Mouse (Mus musculus) midbrain, embryonic 11.5 days (tissue): ENCODE results near the gene Tor3a. TPM values are rescaled to one million over a fixed set of nuclear protein-coding genes. Genes with fewer than 3 reads are reported as not detected.

Source experiments
- ATAC-seq: fragments of 200-750 bp; cut with Nextera tagmentation; 2 replicates; pipeline ENCODE4 v1.8.0; 2017; ENCODE audit warnings: moderate TSS enrichment, moderate library complexity; ENCODE audit not compliant: low FRiP score
- DNase-seq: peaks from one replicate; pipeline ENCODE4 v3.0.0; 2015; ENCODE audit warnings: low spot score; ENCODE audit errors: missing footprints
- H3K27ac ChIP-seq: fragments of 300-500 bp; sonication (generic); 2 replicates; pipeline ENCODE4 v1.5.1; 2014; ENCODE audit warnings: low read depth, low read length
- H3K27me3 ChIP-seq: fragments of 300-500 bp; sonication (generic); 2 replicates; pipeline ENCODE4 v1.6.1; 2014; ENCODE audit warnings: mild to moderate bottlenecking, low read length, moderate library complexity, mixed read lengths; ENCODE audit not compliant: control insufficient read depth, insufficient read depth
- H3K36me3 ChIP-seq: fragments of 300-500 bp; sonication (generic); 2 replicates; pipeline ENCODE4 v1.6.1; 2014; ENCODE audit warnings: mild to moderate bottlenecking, low read length, moderate library complexity, mixed read lengths; ENCODE audit not compliant: control insufficient read depth, insufficient read depth
- H3K4me1 ChIP-seq: fragments of 300-500 bp; sonication (generic); 2 replicates; pipeline ENCODE4 v1.6.1; 2014; ENCODE audit warnings: low read length; ENCODE audit not compliant: control insufficient read depth, insufficient read depth
- H3K4me2 ChIP-seq: fragments of 300-500 bp; sonication (generic); 2 replicates; pipeline ENCODE4 v1.6.1; 2014; ENCODE audit warnings: mild to moderate bottlenecking, moderate library complexity
- H3K4me3 ChIP-seq: fragments of 300-500 bp; sonication (generic); 2 replicates; pipeline ENCODE4 v1.5.1; 2014; ENCODE audit warnings: low read depth, low read length
- H3K9ac ChIP-seq: fragments of 300-500 bp; sonication (generic); 2 replicates; pipeline ENCODE4 v1.6.1; 2014; ENCODE audit warnings: low read length
- H3K9me3 ChIP-seq: fragments of 300-500 bp; sonication (generic); 2 replicates; pipeline ENCODE4 v1.6.1; 2016; ENCODE audit warnings: low read length; ENCODE audit not compliant: control insufficient read depth
- WGBS: fragments of 180-500 bp; shearing (Covaris S2); extraction: QIAGEN DNeasy Blood & Tissue Kit; methylation state at CpG from one replicate; pipeline ENCODE4 v1.1.7; 2014; 5-methylcytosine and 5-hydroxymethylcytosine counted together
- polyA plus RNA-seq: library from polyadenylated mRNA; unstranded; fragments of >200 nt; fragmentation: Nextera tagmentation; extraction: Ambion mirVana; gene quantifications from 2 replicates; pipeline ENCODE4 v1.2.1, GENCODE M21; 2014

Gene Tor3a
- polyA plus RNA-seq, 1 experiment from 2014 or later = 4.2 TPM

DNA sequence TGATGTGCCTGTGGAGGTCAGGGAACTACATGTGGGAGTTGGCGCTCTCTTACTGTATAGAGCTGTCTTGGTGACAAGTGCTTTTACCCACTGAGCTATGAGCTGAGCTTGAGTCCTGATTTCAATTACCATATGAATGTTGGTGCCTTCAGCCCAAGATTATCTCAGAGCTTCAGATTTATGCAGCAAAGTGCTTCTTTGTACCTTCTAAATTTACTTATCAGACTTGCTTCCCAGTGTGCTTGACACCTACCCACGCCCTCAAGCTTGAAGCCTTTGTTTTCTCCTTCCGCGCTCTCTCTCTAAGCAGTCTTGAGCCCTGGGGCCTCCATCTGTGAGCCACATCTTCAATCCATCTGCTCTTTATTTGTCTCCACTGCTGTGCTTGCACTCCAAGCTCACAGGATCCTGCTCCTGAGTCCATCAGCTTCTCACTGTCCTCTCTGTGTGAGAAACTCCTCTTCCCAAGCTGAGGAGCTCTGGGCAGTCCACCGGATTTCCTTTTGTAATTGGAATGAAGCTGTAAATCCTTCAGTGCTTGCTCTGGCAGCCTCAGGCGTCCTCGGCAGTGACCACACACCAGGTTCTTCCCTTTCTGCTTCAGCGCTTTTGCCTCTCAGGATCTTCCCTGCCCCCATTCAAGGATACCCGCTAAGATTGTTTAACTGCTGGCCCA, 60.2 kb downstream of the Tor3a start:
- H3K9me3 ChIP-seq = no peaks in the 10 kb centered on the region
- H3K4me3 ChIP-seq = no peak overlapping the region
- WGBS = 2% methylated on average over 9 of the region's 9 CpGs
- H3K4me1 ChIP-seq = peaks cover 22% of the 10 kb centered on the region
- ATAC-seq (peak; percentile 89), DNase-seq (peak; percentile 94)
- H3K4me2 ChIP-seq = peak overlapping the region; percentile 26; the same call in 1 of the 2 replicates
- peak overlapping the region; percentile 27; the same call in 1 of the 2 replicates for H3K9ac ChIP-seq
- H3K27ac ChIP-seq = peak overlapping the region; percentile 88
- H3K36me3 ChIP-seq = no peaks in the 10 kb centered on the region
- peaks cover 4% of the 10 kb centered on the region for H3K27me3 ChIP-seq

DNA sequence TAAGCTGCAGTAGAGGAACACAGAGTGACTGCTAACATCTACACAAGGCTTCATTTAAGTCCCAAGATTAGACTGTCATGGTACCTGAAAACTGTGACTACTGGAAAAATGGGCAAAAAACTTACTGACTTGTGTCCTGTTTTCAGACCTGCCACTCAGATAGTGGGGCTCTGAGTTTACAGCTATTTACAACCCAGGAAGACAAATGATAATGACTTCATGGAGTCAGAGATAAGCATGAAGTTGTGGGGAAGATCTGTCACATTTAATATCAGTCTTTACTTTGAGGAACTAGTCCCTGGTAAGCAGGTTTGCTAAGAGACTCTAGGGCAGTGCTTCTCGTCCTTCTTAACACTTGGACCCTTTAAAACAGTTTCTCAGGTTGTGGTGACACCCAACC, 63.9 kb downstream of the Tor3a start:
- Histone ChIP-seq H3K9ac (no peak overlapping the region), H3K27ac (no peak overlapping the region), H3K36me3 (no peaks in the 10 kb centered on the region), H3K4me3 (no peak overlapping the region), H3K27me3 (peaks cover 2% of the 10 kb centered on the region; the same call in 1 of the 2 replicates), H3K4me2 (no peak overlapping the region), H3K9me3 (no peaks in the 10 kb centered on the region), H3K4me1 (peaks cover 14% of the 10 kb centered on the region)
- ATAC-seq (no peak), DNase-seq (peak; percentile 60)
- WGBS = 93% methylated on average over 1 of the region's 1 CpGs

GRCm38 (mm10) chr1:156608496-156608895, 65.7 kb downstream of the Tor3a start:
- Histone ChIP-seq H3K27ac (no peak overlapping the region), H3K4me2 (no peak overlapping the region), H3K9me3 (no peaks in the 10 kb centered on the region), H3K27me3 (peaks cover 2% of the 10 kb centered on the region; the same call in 1 of the 2 replicates), H3K4me1 (peaks cover 4% of the 10 kb centered on the region), H3K36me3 (no peaks in the 10 kb centered on the region), H3K9ac (no peak overlapping the region), H3K4me3 (no peak overlapping the region)
- 85% methylated on average over 2 of the region's 2 CpGs for WGBS
- ATAC-seq = no peak
- DNase-seq = peak; percentile 57

DNA sequence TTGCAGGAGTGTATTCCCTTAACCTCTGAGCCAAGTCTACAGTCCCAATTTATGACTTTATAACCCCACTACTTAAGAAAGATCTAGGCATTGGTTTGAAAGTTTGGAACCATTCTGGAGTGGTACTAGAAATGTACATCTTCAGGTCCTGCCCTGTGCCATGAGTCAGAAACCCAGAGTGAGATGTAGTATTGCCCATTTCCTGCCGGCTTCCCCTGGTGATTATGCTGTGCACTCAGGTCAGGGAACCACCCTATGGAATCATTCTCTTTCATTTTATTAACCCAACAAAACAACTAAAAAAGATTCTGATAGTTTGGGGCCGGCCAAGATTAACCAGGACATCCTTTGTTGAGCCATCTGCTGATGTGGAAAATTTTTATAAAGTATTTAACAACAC, 68.2 kb downstream of the Tor3a start:
- Histone ChIP-seq H3K36me3 (no peaks in the 10 kb centered on the region), H3K9me3 (no peaks in the 10 kb centered on the region), H3K27me3 (no peaks in the 10 kb centered on the region), H3K4me3 (no peak overlapping the region), H3K4me2 (no peak overlapping the region), H3K4me1 (no peaks in the 10 kb centered on the region; the same call in 1 of the 2 replicates), H3K27ac (no peak overlapping the region), H3K9ac (no peak overlapping the region)
- ATAC-seq (no peak), DNase-seq (no peak)
- WGBS = 86% methylated on average over 2 of the region's 2 CpGs

GRCm38 (mm10) chr1:156605094-156605866, 68.9 kb downstream of the Tor3a start:
- WGBS = 85% methylated on average over 12 of the region's 12 CpGs
- ATAC-seq (no peak), DNase-seq (no peak)
- no peaks in the 10 kb centered on the region for H3K27me3 ChIP-seq
- H3K4me2 ChIP-seq = no peak overlapping the region
- no peaks in the 10 kb centered on the region for H3K36me3 ChIP-seq
- H3K9ac ChIP-seq = no peak overlapping the region
- H3K4me3 ChIP-seq = no peak overlapping the region
- H3K27ac ChIP-seq = no peak overlapping the region
- H3K9me3 ChIP-seq = no peaks in the 10 kb centered on the region
- no peaks in the 10 kb centered on the region; the same call in 1 of the 2 replicates for H3K4me1 ChIP-seq

Other genes with a start within 250 kb of the Tor3a start
- 21.4 and 23.6 TPM in 2 replicates for gene Soat1, start 200.0 kb downstream of the Tor3a start, polyA plus RNA-seq
- gene Gm10031, start 150.3 kb downstream of the Tor3a start, polyA plus RNA-seq = 0.44 and 0.74 TPM in 2 replicates
- gene Abl2, start 115.6 kb downstream of the Tor3a start, polyA plus RNA-seq = 4.8 and 4.9 TPM in 2 replicates
- 21.5 and 22.7 TPM in 2 replicates for gene Fam20b, start 44.7 kb upstream of the Tor3a start, polyA plus RNA-seq
- gene Angptl1, start 164.2 kb upstream of the Tor3a start, polyA plus RNA-seq = 1.4 and 1.6 TPM in 2 replicates